Mouse (Mus musculus): ENCODE measurements around the gene Fxn. TPM values are rescaled to one million over a fixed set of nuclear protein-coding genes. Genes with fewer than 3 reads are reported as not detected.

The Fxn gene
- polyA plus RNA-seq, 1 experiment from 2014 or later: 22.1 TPM

DNA sequence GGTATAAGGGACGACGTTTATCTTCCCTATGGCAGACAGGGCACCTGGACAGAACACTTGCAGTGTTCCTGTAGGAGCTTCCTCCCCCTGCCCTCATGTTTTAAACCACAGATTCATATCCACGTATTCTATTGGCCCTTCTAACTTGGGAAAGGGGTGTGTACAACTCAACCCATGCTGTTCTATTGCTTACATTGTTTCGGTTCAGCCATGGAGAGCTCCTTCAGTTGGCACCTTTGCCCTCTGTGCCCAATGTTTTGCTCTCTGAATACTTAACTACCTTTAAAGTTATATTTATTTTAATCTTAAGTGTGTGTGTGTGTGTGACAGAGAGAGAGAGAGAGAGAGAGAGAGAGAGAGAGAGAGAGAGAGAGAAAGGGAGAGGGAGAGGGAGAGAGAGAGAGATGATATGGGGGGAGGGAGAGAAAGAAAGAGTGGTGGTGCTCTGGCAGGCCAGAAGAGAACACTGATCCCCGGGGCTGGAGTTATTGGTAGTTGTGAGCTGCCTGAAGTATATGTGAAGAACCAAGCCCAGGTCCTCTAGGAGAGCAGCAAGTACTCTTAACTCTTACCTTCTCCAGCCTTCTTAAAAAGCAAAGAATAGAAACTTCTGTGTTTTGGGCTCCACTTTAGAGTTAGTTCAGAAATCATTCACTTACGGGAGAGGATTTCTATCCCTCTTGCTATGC lies 41.0 kb upstream of the Fxn start:
- no peaks in the 10 kb centered on the region for H3K27me3 ChIP-seq (replicated peaks; ENCODE audit: insufficient read depth, low read length)
- H3K27ac ChIP-seq (ENCODE audit: low read length): peak overlapping the region; percentile 84

DNA sequence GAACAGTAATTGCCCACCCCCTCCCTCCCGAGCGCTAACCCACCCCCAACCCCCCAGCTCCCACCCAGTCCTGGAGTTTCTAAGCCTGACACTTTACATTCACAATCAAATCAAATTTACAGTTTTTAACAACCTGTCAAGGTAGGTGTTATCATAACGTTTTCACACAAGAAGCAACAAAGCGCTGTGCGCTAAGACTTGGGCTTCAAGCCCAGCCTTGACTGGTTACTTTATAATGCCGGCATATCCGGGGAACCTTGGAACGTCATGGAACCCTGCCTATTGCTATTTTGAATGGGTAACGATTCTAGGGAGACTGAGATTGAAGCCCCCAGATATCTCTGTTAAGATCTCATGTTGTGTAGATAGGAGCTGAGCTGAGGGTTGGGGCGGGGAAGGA lies 37.8 kb upstream of the Fxn start:
- Histone ChIP-seq H3K4me1 (ENCODE audit: insufficient read depth, low read depth, low read length) (peaks cover 8% of the 10 kb centered on the region; the same call in 1 of the 2 replicates), H3K27ac (ENCODE audit: low read length) (no peak overlapping the region), H3K9ac (replicated peaks; ENCODE audit: low read depth) (no peak overlapping the region), H3K4me2 (replicated peaks; ENCODE audit: low read depth, low read length) (no peak overlapping the region), H3K27me3 (replicated peaks; ENCODE audit: insufficient read depth, low read length) (no peaks in the 10 kb centered on the region), H3K36me3 (ENCODE audit: insufficient read depth, low read length) (no peaks in the 10 kb centered on the region), H3K9me3 (ENCODE audit: low read length) (no peaks in the 10 kb centered on the region), H3K4me3 (ENCODE audit: low read depth, low read length) (no peak overlapping the region)
- ATAC-seq (no peak), DNase-seq (ENCODE audit: low spot score) (no peak)
- TF ChIP-seq EP300 (IDR thresholded peaks at IDR 0.05) (no peak), CTCF (IDR thresholded peaks at IDR 0.05) (no peak)
- 59% methylated on average over 10 of the region's 10 CpGs for WGBS

More for the DNA sequence above, 41.0 kb upstream of the Fxn start:
- DNase-seq (ENCODE audit: low spot score): peak; percentile 74
- H3K9me3 ChIP-seq (ENCODE audit: low read length): no peaks in the 10 kb centered on the region
- no peak overlapping the region for H3K4me2 ChIP-seq (replicated peaks; ENCODE audit: low read depth, low read length)
- H3K4me1 ChIP-seq (ENCODE audit: insufficient read depth, low read depth, low read length): peaks cover 8% of the 10 kb centered on the region; the same call in 1 of the 2 replicates
- 0 out of 2 replicates have a peak, but pooled peaks have one; percentile 29 for TF ChIP-seq EP300 (IDR thresholded peaks at IDR 0.05)
- TF ChIP-seq CTCF (IDR thresholded peaks at IDR 0.05): no peak
- peak; percentile 83 for ATAC-seq
- 55% methylated on average over 6 of the region's 6 CpGs for WGBS
- no peak overlapping the region for H3K4me3 ChIP-seq (ENCODE audit: low read depth, low read length)
- H3K36me3 ChIP-seq (ENCODE audit: insufficient read depth, low read length): no peaks in the 10 kb centered on the region
- H3K9ac ChIP-seq (replicated peaks; ENCODE audit: low read depth): no peak overlapping the region

DNA sequence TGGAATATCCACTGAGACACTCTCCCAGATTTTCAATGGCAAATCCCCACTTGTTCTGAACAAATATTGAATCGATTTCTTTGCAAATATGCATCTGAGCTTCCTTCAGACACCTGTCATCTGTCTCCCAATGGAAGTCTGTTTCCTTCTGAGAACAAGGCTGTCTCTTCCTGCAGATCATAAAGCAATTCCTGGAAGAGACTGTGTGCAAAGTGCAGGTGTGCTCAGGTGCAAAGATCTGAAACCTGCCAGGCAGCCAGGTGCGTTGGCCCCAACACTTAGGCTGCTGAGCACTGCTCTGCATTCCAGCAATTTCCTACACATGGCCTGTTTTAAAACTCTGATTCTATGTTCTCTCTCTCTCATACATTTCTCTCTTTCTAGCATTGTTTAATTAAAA lies 37.3 kb upstream of the Fxn start:
- Histone ChIP-seq H3K4me3 (ENCODE audit: low read depth, low read length) (no peak overlapping the region), H3K4me2 (replicated peaks; ENCODE audit: low read depth, low read length) (no peak overlapping the region), H3K27me3 (replicated peaks; ENCODE audit: insufficient read depth, low read length) (no peaks in the 10 kb centered on the region), H3K4me1 (ENCODE audit: insufficient read depth, low read depth, low read length) (peaks cover 8% of the 10 kb centered on the region; the same call in 1 of the 2 replicates), H3K27ac (ENCODE audit: low read length) (peak overlapping the region; percentile 51; the same call in 1 of the 2 replicates), H3K9me3 (ENCODE audit: low read length) (no peaks in the 10 kb centered on the region), H3K36me3 (ENCODE audit: insufficient read depth, low read length) (no peaks in the 10 kb centered on the region), H3K9ac (replicated peaks; ENCODE audit: low read depth) (no peak overlapping the region)
- TF ChIP-seq EP300 (IDR thresholded peaks at IDR 0.05) (no peak), CTCF (IDR thresholded peaks at IDR 0.05) (no peak)
- ATAC-seq (no peak), DNase-seq (ENCODE audit: low spot score) (no peak)
- WGBS: 57% methylated on average over 2 of the region's 2 CpGs

DNA sequence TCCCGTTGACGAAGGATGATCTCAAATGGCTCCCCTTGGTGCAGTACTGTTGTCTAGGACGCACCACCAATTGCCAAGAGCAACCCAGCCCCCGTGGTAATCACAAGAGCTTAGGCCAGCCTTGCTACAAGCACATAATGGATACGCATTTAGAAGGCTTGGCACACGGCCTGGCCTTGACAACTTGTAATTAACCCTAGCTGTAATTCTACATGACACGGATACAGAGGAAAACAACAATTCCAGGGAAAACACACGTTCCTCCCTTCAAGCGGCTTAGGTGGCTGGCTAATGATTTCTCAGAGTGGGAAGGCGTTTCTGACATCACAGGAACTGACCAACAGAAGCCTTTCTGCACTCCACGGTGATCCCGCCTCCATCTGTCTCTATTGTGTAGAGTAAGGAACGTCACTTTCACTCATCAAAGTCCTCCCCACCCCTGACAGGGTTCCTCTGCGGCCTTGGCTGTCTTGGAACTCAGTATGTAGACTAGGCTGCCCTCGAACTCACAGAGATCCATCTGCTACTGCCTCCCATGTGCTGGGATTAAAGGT lies 36.7 kb upstream of the Fxn start:
- H3K9me3 ChIP-seq (ENCODE audit: low read length): no peaks in the 10 kb centered on the region
- 49% methylated on average over 15 of the region's 15 CpGs for WGBS
- TF ChIP-seq CTCF (IDR thresholded peaks at IDR 0.05) (no peak), EP300 (IDR thresholded peaks at IDR 0.05) (no peak)
- no peak for ATAC-seq
- H3K36me3 ChIP-seq (ENCODE audit: insufficient read depth, low read length): no peaks in the 10 kb centered on the region
- no peak for DNase-seq (ENCODE audit: low spot score)
- H3K27ac ChIP-seq (ENCODE audit: low read length): no peak overlapping the region; the same call in 1 of the 2 replicates
- H3K4me2 ChIP-seq (replicated peaks; ENCODE audit: low read depth, low read length): no peak overlapping the region
- H3K4me1 ChIP-seq (ENCODE audit: insufficient read depth, low read depth, low read length): peaks cover 4% of the 10 kb centered on the region; the same call in 1 of the 2 replicates
- H3K9ac ChIP-seq (replicated peaks; ENCODE audit: low read depth): no peak overlapping the region
- no peak overlapping the region for H3K4me3 ChIP-seq (ENCODE audit: low read depth, low read length)
- H3K27me3 ChIP-seq (replicated peaks; ENCODE audit: insufficient read depth, low read length): no peaks in the 10 kb centered on the region

DNA sequence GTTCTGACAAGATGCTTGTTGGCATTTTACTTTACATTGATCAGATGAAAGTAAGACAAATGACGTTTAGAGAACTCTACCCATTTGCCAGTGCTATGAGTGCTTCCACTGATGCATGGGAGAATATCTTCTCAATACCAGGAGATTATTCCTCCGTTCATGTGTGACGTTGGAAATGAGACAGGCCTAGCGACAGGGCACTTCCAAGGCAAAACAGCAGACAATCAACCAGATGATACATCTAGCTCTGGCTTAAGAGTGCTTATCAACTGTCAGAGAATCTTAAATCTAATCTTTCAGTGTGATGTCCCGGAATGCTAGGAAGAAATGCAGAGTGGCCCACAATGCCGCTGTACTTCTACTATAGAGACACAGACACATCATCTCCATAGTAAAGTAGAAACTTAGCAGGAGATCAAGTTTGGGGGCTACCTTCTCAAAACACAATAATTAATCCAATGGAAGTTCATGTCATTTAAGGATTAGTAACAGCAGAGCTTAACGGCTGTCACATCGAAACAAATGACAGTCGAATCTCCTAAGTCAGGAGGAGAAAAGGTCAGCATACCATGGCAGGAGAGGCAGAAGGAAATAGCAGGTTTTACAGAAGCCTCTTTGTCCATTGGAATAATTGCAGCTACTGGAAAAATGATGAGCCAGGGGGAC lies 35.8 kb upstream of the Fxn start:
- Histone ChIP-seq H3K27ac (ENCODE audit: low read length) (no peak overlapping the region), H3K4me2 (replicated peaks; ENCODE audit: low read depth, low read length) (no peak overlapping the region), H3K4me3 (ENCODE audit: low read depth, low read length) (no peak overlapping the region), H3K9me3 (ENCODE audit: low read length) (no peaks in the 10 kb centered on the region), H3K36me3 (ENCODE audit: insufficient read depth, low read length) (no peaks in the 10 kb centered on the region), H3K27me3 (replicated peaks; ENCODE audit: insufficient read depth, low read length) (no peaks in the 10 kb centered on the region), H3K4me1 (ENCODE audit: insufficient read depth, low read depth, low read length) (peaks cover 4% of the 10 kb centered on the region; the same call in 1 of the 2 replicates), H3K9ac (replicated peaks; ENCODE audit: low read depth) (no peak overlapping the region)
- TF ChIP-seq EP300 (IDR thresholded peaks at IDR 0.05) (no peak), CTCF (IDR thresholded peaks at IDR 0.05) (no peak)
- 77% methylated on average over 9 of the region's 9 CpGs for WGBS
- DNase-seq (ENCODE audit: low spot score) (no peak), ATAC-seq (no peak)

- no peak for DNase-seq (ENCODE audit: low spot score)
- no peak for ATAC-seq
- Histone ChIP-seq H3K27ac (ENCODE audit: low read length) (no peak overlapping the region), H3K9ac (replicated peaks; ENCODE audit: low read depth) (no peak overlapping the region), H3K4me1 (ENCODE audit: insufficient read depth, low read depth, low read length) (no peaks in the 10 kb centered on the region), H3K4me3 (ENCODE audit: low read depth, low read length) (no peak overlapping the region), H3K4me2 (replicated peaks; ENCODE audit: low read depth, low read length) (no peak overlapping the region), H3K9me3 (ENCODE audit: low read length) (no peaks in the 10 kb centered on the region), H3K36me3 (ENCODE audit: insufficient read depth, low read length) (no peaks in the 10 kb centered on the region), H3K27me3 (replicated peaks; ENCODE audit: insufficient read depth, low read length) (no peaks in the 10 kb centered on the region)
- WGBS: 93% methylated on average over 4 of the region's 4 CpGs
- no peak for TF ChIP-seq CTCF (IDR thresholded peaks at IDR 0.05)
- no peak for TF ChIP-seq EP300 (IDR thresholded peaks at IDR 0.05)
Measured at GRCm38 (mm10) chr19:24315234-24315633, 34.8 kb upstream of the Fxn start.
